Mouse (Mus musculus) cortical plate, adult 2 months (tissue): Measurements from ENCODE around the gene Lmna.

Source experiments
- CTCF ChIP-seq: fragments of 200-500 bp; IDR thresholded peaks from 2 replicates; pipeline ENCODE4 v1.5.1; 2011; ENCODE audit warnings: mild to moderate bottlenecking, control low read depth, low read length; ENCODE audit not compliant: insufficient read depth; ENCODE audit errors: extremely low read depth
- POLR2A ChIP-seq: fragments of 200-500 bp; IDR thresholded peaks from 2 replicates; pipeline ENCODE4 v1.6.1; 2011; ENCODE audit warnings: mild to moderate bottlenecking, low read length, control low read depth; ENCODE audit not compliant: insufficient read depth; ENCODE audit errors: extremely low read depth

DNA sequence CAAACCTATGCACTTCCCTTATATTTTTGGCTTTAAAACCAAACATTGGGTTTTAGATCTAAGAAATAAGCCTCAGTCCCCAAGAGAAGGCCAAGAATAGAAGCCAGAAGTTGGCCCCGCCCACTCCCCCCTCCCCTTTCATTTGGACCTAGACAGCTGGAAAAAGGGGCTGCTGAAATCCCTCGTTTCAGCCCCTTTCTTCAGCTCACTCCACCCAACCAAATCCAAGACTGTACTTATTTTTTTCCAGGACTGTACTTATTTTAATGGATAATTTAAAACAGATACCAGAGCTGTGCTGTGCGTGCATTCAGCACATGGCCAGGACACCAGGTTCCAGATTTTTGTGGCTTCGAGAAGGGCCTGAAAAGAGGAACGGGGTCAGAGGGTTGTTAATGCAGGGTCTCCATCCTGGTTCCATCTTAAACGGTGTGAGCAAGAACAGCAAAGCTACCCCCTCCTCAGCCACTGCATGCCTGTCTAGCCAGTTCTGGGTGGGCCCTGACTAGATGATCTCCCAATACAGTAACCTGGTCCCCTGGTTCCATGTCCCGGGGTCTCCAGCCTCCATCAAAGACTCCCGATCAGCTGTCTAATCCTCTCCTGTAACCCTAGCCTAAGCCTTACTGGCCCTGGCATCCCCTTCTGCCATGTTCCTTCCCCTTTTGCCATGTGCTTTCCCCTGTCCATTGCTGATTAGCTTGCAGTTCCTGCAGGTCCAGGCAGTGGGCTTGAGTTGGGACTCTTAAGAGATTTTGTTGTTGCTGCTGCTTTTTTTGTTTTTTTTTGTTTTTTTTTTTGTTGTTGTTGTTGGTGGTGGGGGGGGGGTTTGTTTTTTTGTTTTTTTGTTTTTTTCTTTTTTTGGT lies 5.6 kb downstream of the Lmna start:
- no peak for TF ChIP-seq CTCF
- TF ChIP-seq POLR2A = no peak
